Mouse (Mus musculus) hindbrain, embryonic 13.5 days (tissue): ENCODE data around the gene Plekhg6. TPM values are rescaled to one million over a fixed set of nuclear protein-coding genes. Genes with fewer than 3 reads are reported as not detected.

Source experiments
- ATAC-seq: fragments of 200-750 bp; cut with Nextera tagmentation; 2 replicates; pipeline ENCODE4 v1.8.0; 2017; ENCODE audit warnings: moderate TSS enrichment; ENCODE audit not compliant: low FRiP score
- H3K27ac ChIP-seq: fragments of 300-500 bp; sonication (generic); 2 replicates; pipeline ENCODE4 v1.5.1; 2015; ENCODE audit warnings: inconsistent platforms, mild to moderate bottlenecking, moderate library complexity
- H3K27me3 ChIP-seq: fragments of 300-500 bp; sonication (generic); 2 replicates; pipeline ENCODE4 v1.6.1; 2015; ENCODE audit warnings: mild to moderate bottlenecking, inconsistent platforms
- H3K36me3 ChIP-seq: fragments of 300-500 bp; sonication (generic); 2 replicates; pipeline ENCODE4 v1.6.1; 2015; ENCODE audit warnings: mild to moderate bottlenecking, inconsistent platforms
- H3K4me1 ChIP-seq: fragments of 300-500 bp; sonication (generic); replicated peaks from 2 replicates; pipeline ENCODE4 v1.6.1; 2015; ENCODE audit warnings: inconsistent platforms
- H3K4me2 ChIP-seq: fragments of 300-500 bp; sonication (generic); 2 replicates; pipeline ENCODE4 v1.6.1; 2015; ENCODE audit warnings: inconsistent platforms, mild to moderate bottlenecking, moderate library complexity
- H3K4me3 ChIP-seq: fragments of 300-500 bp; sonication (generic); 2 replicates; pipeline ENCODE4 v1.5.1; 2015; ENCODE audit warnings: mild to moderate bottlenecking, inconsistent platforms
- H3K9ac ChIP-seq: fragments of 300-500 bp; sonication (generic); 2 replicates; pipeline ENCODE4 v1.6.1; 2015; ENCODE audit warnings: mild to moderate bottlenecking, inconsistent platforms
- H3K9me3 ChIP-seq: fragments of 300-500 bp; sonication (generic); 2 replicates; pipeline ENCODE4 v1.6.1; 2016; ENCODE audit warnings: inconsistent platforms
- whole genome bisulfite sequencing: fragments of 180-500 bp; shearing (Covaris S2); methylation state at CpG from one replicate; pipeline ENCODE4 v1.1.7; 2015; 5-methylcytosine and 5-hydroxymethylcytosine counted together
- polyA plus RNA-seq: library from polyadenylated mRNA; unstranded; fragments of >200 nt; fragmentation: Nextera tagmentation; extraction: Ambion mirVana; gene quantifications from 2 replicates; pipeline ENCODE4 v1.2.1, GENCODE M21; 2015

Gene Plekhg6
- polyA plus RNA-seq, 1 experiment from 2014 or later: 0.12 TPM

DNA sequence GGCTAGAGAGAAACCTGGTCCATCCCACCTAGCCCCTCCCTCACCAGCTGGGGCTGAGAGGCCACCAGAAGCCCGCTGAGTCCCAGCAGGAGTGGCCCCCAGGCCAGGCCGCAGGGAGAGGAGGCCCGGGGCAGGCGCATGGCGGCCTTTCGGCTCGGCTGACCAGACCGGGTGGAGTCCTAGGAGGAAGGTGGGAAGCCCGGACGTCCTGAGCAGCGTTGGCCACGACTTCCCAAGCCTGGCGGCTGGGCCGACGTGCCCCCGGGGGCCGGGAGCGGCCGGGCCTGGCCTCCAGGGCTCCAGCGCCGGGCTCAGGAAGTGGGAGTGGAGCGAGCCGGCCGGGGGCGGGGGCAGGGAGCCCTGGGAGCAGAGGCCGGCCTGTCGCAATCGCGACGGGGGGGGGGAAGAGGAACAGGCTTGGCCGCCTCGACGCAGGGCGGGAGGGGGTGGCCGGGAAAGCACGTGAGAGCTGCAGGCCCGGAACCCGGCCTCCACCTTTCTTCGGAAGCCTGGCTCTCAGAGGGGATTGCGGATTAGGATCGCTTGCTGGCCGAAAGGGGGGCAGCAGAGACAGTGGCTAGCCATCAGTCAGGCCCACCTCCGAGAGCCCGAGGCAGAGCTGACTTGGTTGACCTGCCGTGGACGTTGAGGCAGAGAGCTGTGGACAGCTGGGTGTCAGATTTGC, 66.9 kb downstream of the Plekhg6 start, which contains the start of gene Ltbr:
Gene Ltbr, minus strand, starts transcription at position 340 of the 685 bp plus-strand sequence.
- Histone ChIP-seq H3K27ac (no peak within 1 kb of the TSS), H3K4me1 (peaks cover 29% of the 10 kb centered on the region), H3K36me3 (no peaks in the 10 kb centered on the region), H3K4me2 (peak within 1 kb of the TSS; percentile 60), H3K27me3 (peaks cover 11% of the 10 kb centered on the region; the same call in 1 of the 2 replicates), H3K9ac (peak within 1 kb of the TSS; percentile 72), H3K9me3 (no peaks in the 10 kb centered on the region), H3K4me3 (peak within 1 kb of the TSS; percentile 36)
- 2% methylated on average over 46 of the region's 46 CpGs for WGBS
- ATAC-seq: peak; percentile 62

Other genes starting within 250 kb of the Plekhg6 start
- 47.9 and 48.6 TPM in 2 replicates for gene Nop2, start 248.9 kb downstream of the Plekhg6 start, polyA plus RNA-seq
- gene Iffo1, start 235.6 kb downstream of the Plekhg6 start, polyA plus RNA-seq: 17.2 and 19.7 TPM in 2 replicates
- 1,320 and 1,327 TPM in 2 replicates for gene Gapdh, start 214.3 kb downstream of the Plekhg6 start, polyA plus RNA-seq
- gene Ncapd2, start 189.1 kb downstream of the Plekhg6 start, polyA plus RNA-seq: 56.7 and 62.9 TPM in 2 replicates
- gene Mrpl51, start 189.0 kb downstream of the Plekhg6 start, polyA plus RNA-seq: 158 and 164 TPM in 2 replicates
- 11.3 and 12.9 TPM in 2 replicates for gene Vamp1, start 165.2 kb downstream of the Plekhg6 start, polyA plus RNA-seq
- 4.3 and 5.0 TPM in 2 replicates for gene Tapbpl, start 148.9 kb downstream of the Plekhg6 start, polyA plus RNA-seq
- 1.5 and 2.2 TPM in 2 replicates for gene Cd27, start 143.8 kb downstream of the Plekhg6 start, polyA plus RNA-seq
- not detected in 2 replicates for gene Tuba3a, start 94.8 kb downstream of the Plekhg6 start, polyA plus RNA-seq
- 13.5 and 15.2 TPM in 2 replicates for gene Ltbr, start 66.9 kb downstream of the Plekhg6 start, polyA plus RNA-seq
- gene Scnn1a, start 60.1 kb downstream of the Plekhg6 start, polyA plus RNA-seq: 0.29 and 0.31 TPM in 2 replicates
- 15.1 and 15.7 TPM in 2 replicates for gene Tnfrsf1a, start 31.4 kb downstream of the Plekhg6 start, polyA plus RNA-seq
- gene Cd9, start 114.0 kb upstream of the Plekhg6 start, polyA plus RNA-seq: 57.8 and 63.4 TPM in 2 replicates
- gene Vwf, start 166.0 kb upstream of the Plekhg6 start, polyA plus RNA-seq: 8.0 and 11.3 TPM in 2 replicates